Mouse (Mus musculus): ENCODE data around the gene Gnat1. TPM values are rescaled to one million over a fixed set of nuclear protein-coding genes. Genes with fewer than 3 reads are reported as not detected.

Gnat1 gene
- polyA plus RNA-seq, 1 experiment from 2014 or later, result 1.9 TPM

DNA sequence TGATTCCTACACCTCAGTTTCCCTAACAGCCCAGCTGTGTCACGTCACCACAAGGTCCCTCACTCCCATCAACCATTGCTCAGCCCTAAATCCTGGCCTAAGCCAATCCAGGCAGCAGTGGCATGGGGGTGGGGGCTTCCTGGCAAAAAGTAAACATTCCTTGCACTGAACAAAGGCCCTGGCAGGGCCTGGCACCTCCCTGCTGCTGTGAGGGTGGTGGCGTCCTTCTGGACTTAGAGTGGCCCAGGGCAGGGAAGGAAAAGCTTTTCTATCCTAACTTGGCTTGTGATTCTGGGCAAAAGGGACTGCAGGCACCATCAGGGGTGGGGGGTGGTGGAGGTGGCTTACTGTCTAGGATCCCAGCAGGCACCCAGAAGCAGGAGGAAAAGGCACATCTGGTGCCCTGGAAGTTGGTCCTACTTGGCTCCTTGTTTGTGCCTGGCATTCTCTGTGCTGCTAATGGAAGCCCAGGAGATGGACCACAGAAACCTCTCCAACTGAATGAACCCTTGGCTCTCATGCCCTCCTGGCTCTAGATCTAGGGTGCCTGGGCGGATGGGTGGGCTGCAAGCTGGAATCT is 23.2 kb upstream of the Gnat1 start:
- no peak overlapping the region for H3K9ac ChIP-seq (ENCODE audit: low read depth, low read length)
- H3K27ac ChIP-seq (ENCODE audit: low read depth, low read length), result no peak overlapping the region
- no peaks in the 10 kb centered on the region for H3K27me3 ChIP-seq (replicated peaks; ENCODE audit: control insufficient read depth, insufficient read depth, low read length)
- no peak overlapping the region for H3K4me3 ChIP-seq (ENCODE audit: low read depth, low read length)
- 0 out of 2 replicates have a peak, but pooled peaks cover 8% of the 10 kb centered on the region for H3K36me3 ChIP-seq (ENCODE audit: control insufficient read depth, insufficient read depth)
- peaks cover 17% of the 10 kb centered on the region for H3K4me1 ChIP-seq (replicated peaks; ENCODE audit: control insufficient read depth, insufficient read depth, low read length)
- H3K9me3 ChIP-seq (ENCODE audit: control insufficient read depth), result no peaks in the 10 kb centered on the region
- TF ChIP-seq CTCF (IDR thresholded peaks at IDR 0.05; ENCODE audit: low read depth), result no peak
- 83% methylated on average over 3 of the region's 3 CpGs for WGBS
- no peak for ATAC-seq
- no peak overlapping the region for H3K4me2 ChIP-seq (replicated peaks; ENCODE audit: low read depth)

DNA sequence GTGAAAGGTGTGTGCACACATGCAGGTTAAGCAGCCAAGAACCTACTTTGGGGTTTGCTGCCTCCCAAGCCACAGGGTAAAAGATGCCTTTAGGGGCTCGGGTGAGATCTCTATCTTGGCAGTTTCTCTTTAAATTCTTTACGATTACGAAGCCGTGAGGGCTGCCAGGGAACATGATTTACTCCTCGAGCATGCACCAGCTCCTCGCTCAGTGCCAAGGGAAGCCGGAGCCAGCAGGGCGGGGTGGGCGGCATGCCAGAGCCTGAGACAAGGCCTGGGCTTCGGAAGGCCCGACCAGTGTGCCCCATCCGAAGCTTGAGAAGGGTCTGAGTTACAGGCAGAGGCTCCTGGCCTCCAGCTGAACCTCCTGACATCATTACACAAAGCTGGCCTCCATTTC is 22.1 kb upstream of the Gnat1 start:
- peak; percentile 27; the same call in 1 of the 2 replicates for ATAC-seq
- H3K36me3 ChIP-seq (ENCODE audit: control insufficient read depth, insufficient read depth), result peaks cover 8% of the 10 kb centered on the region; the same call in 1 of the 2 replicates
- no peak overlapping the region for H3K27ac ChIP-seq (ENCODE audit: low read depth, low read length)
- H3K4me3 ChIP-seq (ENCODE audit: low read depth, low read length), result no peak overlapping the region
- H3K9me3 ChIP-seq (ENCODE audit: control insufficient read depth), result no peaks in the 10 kb centered on the region
- H3K4me2 ChIP-seq (replicated peaks; ENCODE audit: low read depth), result no peak overlapping the region
- no peak overlapping the region for H3K9ac ChIP-seq (ENCODE audit: low read depth, low read length)
- peaks cover 13% of the 10 kb centered on the region; the same call in 1 of the 2 replicates for H3K4me1 ChIP-seq (replicated peaks; ENCODE audit: control insufficient read depth, insufficient read depth, low read length)
- TF ChIP-seq CTCF (IDR thresholded peaks at IDR 0.05; ENCODE audit: low read depth), result no peak
- WGBS, result 39% methylated on average over 12 of the region's 12 CpGs
- no peaks in the 10 kb centered on the region for H3K27me3 ChIP-seq (replicated peaks; ENCODE audit: control insufficient read depth, insufficient read depth, low read length)

DNA sequence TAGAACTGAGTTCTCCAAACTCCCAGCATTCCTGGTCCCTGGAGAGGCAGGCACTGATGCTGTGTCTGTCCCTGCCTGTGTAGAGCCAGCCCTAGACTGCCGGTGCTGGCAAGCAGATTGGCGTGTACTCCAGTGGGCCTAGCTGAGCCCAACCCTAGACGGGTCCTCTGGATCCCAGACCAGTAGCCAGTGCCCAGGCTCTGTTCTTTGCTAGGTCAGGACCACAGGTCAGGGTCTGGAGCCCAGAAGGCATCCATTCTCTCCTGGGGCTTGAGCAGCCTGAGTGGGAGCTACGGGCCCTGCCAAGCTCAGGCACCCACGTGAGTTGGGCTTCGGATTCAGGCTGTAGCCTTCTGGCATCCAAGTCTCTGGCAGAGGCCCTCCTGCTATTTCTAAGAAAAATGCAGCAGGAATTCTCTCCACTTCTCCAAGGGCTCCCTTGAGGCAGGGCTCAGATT is 20.6 kb upstream of the Gnat1 start:
- Histone ChIP-seq H3K9ac (ENCODE audit: low read depth, low read length) (no peak overlapping the region), H3K4me3 (ENCODE audit: low read depth, low read length) (no peak overlapping the region), H3K4me1 (replicated peaks; ENCODE audit: control insufficient read depth, insufficient read depth, low read length) (peaks cover 13% of the 10 kb centered on the region; the same call in 1 of the 2 replicates), H3K36me3 (ENCODE audit: control insufficient read depth, insufficient read depth) (peaks cover 3% of the 10 kb centered on the region; the same call in 1 of the 2 replicates), H3K27ac (ENCODE audit: low read depth, low read length) (peak overlapping the region; percentile 54; the same call in 1 of the 2 replicates), H3K9me3 (ENCODE audit: control insufficient read depth) (no peaks in the 10 kb centered on the region), H3K27me3 (replicated peaks; ENCODE audit: control insufficient read depth, insufficient read depth, low read length) (no peaks in the 10 kb centered on the region), H3K4me2 (replicated peaks; ENCODE audit: low read depth) (no peak overlapping the region)
- ATAC-seq, result no peak
- 57% methylated on average over 6 of the region's 6 CpGs for WGBS
- no peak for TF ChIP-seq CTCF (IDR thresholded peaks at IDR 0.05; ENCODE audit: low read depth)

DNA sequence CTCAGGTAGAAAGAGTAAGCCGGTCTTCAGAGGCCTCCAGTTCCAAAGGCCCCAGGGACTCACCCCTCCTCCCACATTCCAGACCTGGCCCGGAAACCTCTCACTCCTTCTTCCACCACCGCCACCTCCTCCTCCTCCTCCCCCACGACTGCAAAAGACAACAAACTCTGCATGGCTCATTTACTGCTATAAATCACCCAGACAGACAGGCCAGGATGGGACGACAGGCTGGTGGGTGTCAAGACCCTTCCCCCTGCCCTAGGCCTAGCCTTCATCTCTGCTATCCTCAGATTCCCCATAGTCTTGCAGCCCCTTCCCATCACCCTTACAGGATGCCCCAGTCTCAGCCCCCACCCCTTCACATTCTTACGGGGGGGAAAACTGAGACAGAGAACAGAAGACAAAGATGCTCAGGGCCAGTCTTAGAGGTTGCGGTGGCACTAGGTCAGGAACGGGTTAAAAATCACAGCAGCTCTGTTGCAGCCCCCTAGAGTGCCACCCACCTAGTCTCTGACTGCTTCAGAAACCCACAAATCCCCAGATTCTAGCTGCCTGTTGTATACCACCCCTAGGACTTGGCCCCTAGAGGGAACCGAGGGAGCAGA is 20.0 kb upstream of the Gnat1 start:
- Histone ChIP-seq H3K9me3 (ENCODE audit: control insufficient read depth) (no peaks in the 10 kb centered on the region), H3K4me3 (ENCODE audit: low read depth, low read length) (no peak overlapping the region), H3K4me2 (replicated peaks; ENCODE audit: low read depth) (no peak overlapping the region), H3K9ac (ENCODE audit: low read depth, low read length) (no peak overlapping the region), H3K4me1 (replicated peaks; ENCODE audit: control insufficient read depth, insufficient read depth, low read length) (peaks cover 13% of the 10 kb centered on the region; the same call in 1 of the 2 replicates), H3K27me3 (replicated peaks; ENCODE audit: control insufficient read depth, insufficient read depth, low read length) (no peaks in the 10 kb centered on the region), H3K27ac (ENCODE audit: low read depth, low read length) (peak overlapping the region; percentile 54; the same call in 1 of the 2 replicates), H3K36me3 (ENCODE audit: control insufficient read depth, insufficient read depth) (no peaks in the 10 kb centered on the region; the same call in 1 of the 2 replicates)
- WGBS, result 34% methylated on average over 9 of the region's 9 CpGs
- no peak for ATAC-seq
- no peak for TF ChIP-seq CTCF (IDR thresholded peaks at IDR 0.05; ENCODE audit: low read depth)

DNA sequence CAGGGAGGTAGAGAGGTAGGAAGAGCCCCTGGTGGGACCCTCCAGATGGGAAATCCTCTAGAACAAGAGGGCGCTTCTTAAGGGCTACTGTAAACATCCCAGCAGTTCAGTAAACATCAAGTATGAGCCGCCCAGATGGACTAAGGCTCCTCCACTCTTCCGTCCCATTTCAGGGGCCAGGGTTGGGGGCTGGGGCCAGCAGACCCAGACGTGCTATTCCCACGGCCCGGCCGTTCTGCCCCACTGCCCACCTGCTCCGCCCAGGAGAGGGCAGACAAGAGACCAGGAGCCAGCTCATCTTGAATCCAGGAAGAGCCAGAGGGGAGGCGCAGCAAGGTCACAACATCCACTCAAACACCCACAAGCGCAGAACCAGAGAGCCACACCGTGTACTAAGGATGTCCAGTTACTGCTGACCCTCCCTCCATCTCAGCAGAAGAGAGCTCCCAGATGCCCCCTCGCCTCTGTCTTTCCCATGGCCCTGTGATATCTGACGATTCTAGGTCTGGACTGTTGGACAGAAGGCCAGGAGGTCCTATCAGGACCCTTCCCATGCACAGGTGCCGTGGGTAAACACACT is 19.2 kb upstream of the Gnat1 start:
- Histone ChIP-seq H3K36me3 (ENCODE audit: control insufficient read depth, insufficient read depth) (no peaks in the 10 kb centered on the region; the same call in 1 of the 2 replicates), H3K27ac (ENCODE audit: low read depth, low read length) (peak overlapping the region; percentile 54; the same call in 1 of the 2 replicates), H3K4me2 (replicated peaks; ENCODE audit: low read depth) (peak overlapping the region; percentile 21), H3K4me3 (ENCODE audit: low read depth, low read length) (no peak overlapping the region), H3K9me3 (ENCODE audit: control insufficient read depth) (no peaks in the 10 kb centered on the region), H3K27me3 (replicated peaks; ENCODE audit: control insufficient read depth, insufficient read depth, low read length) (no peaks in the 10 kb centered on the region), H3K9ac (ENCODE audit: low read depth, low read length) (0 out of 2 replicates have a peak overlapping the region, but pooled peaks have one; percentile 3), H3K4me1 (replicated peaks; ENCODE audit: control insufficient read depth, insufficient read depth, low read length) (peaks cover 7% of the 10 kb centered on the region; the same call in 1 of the 2 replicates)
- no peak for ATAC-seq
- 24% methylated on average over 14 of the region's 14 CpGs for WGBS
- peak; percentile 53 for TF ChIP-seq CTCF (IDR thresholded peaks at IDR 0.05; ENCODE audit: low read depth)
